Comparison of ENCODE assay signal across 8 mouse cellular contexts in the genomic region with DNA sequence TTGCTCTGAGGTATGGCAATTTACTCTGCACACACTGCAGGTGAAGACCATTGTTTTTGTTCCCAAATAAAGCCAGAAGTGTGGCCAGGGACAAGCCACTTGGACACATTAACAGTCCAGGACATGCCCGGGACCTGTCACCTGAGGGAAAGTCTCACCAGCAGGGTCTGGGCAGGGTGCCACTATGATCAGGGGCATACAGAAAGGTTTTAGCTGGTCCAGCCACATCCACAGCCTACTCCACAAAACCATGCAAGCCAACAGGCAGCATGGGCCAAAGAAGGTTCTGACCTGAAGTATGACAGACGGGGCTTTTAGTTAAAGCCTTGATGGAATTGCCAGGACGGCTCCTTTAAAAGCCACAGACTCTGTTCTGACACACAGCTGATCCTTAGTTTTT. TPM values are rescaled to one million over a fixed set of nuclear protein-coding genes. Genes with fewer than 3 reads are reported as not detected.
DNase-seq lines count a peak whose midpoint lies in the region; ATAC-seq lines count a peak whose summit lies in the region.
"Had no signal": no experiment of that assay in that cellular context is flagged by ENCODE, and none has a peak within 500 bp of the region (broad histone marks: within the 10 kb centered on the region; RNA-seq: fewer than 3 reads in every experiment).

No protein-coding gene starts in this region.

- 53% methylated on average over 3 of the region's 3 CpGs for WGBS in forebrain, embryonic 11.5 days
- 36% methylated on average over 3 of the region's 3 CpGs for WGBS in hindbrain, embryonic 14.5 days
- whole genome bisulfite sequencing in neural tube, embryonic 15.5 days = 45% methylated on average over 3 of the region's 3 CpGs

- DNase-seq in retina, embryonic 14.5 days (ENCODE audit: low spot score) = peak; percentile 24
- DNase-seq in retina, postnatal 1 day = no peak
- no peak for DNase-seq in forebrain, embryonic 11.5 days (ENCODE audit: low spot score)
- no peak for DNase-seq in hindbrain, embryonic 14.5 days (ENCODE audit: low spot score)
- DNase-seq in spleen, adult 12 weeks (ENCODE audit: low spot score) = no peak
- DNase-seq in urinary bladder, postnatal 25 days (ENCODE audit: low spot score) = no peak
- DNase-seq: right cerebral cortex, postnatal 25 days had no signal

- no peaks in the 10 kb centered on the region for H3K27me3 ChIP-seq in forebrain, embryonic 11.5 days (ENCODE audit: control insufficient read depth, insufficient read depth, low read length)
- H3K27me3 ChIP-seq in hindbrain, embryonic 14.5 days (ENCODE audit: control insufficient read depth, insufficient read depth, low read length) = no peaks in the 10 kb centered on the region
- no peaks in the 10 kb centered on the region for H3K27me3 ChIP-seq in neural tube, embryonic 15.5 days (replicated peaks)

- no peak overlapping the region for H3K4me2 ChIP-seq in forebrain, embryonic 11.5 days (ENCODE audit: low read depth, low read length, severe bottlenecking)
- H3K4me2 ChIP-seq in hindbrain, embryonic 14.5 days (replicated peaks) = no peak overlapping the region
- H3K4me2 ChIP-seq in neural tube, embryonic 15.5 days = no peak overlapping the region

- no peak overlapping the region for H3K4me3 ChIP-seq in forebrain, embryonic 11.5 days (ENCODE audit: low read depth, low read length)
- H3K4me3 ChIP-seq in hindbrain, embryonic 14.5 days (replicated peaks; ENCODE audit: low read length) = no peak overlapping the region
- H3K4me3 ChIP-seq in neural tube, embryonic 15.5 days (replicated peaks) = no peak overlapping the region

- H3K27ac ChIP-seq in forebrain, embryonic 11.5 days (ENCODE audit: low read depth, low read length) = peak overlapping the region; percentile 7; the same call in 1 of the 2 replicates
- peak overlapping the region; percentile 33 for H3K27ac ChIP-seq in hindbrain, embryonic 14.5 days
- peak overlapping the region; percentile 62; the same call in 1 of the 2 replicates for H3K27ac ChIP-seq in neural tube, embryonic 15.5 days (replicated peaks)

- no peaks in the 10 kb centered on the region; the same call in 1 of the 2 replicates for H3K4me1 ChIP-seq in forebrain, embryonic 11.5 days (replicated peaks; ENCODE audit: control insufficient read depth, insufficient read depth, low read length)
- peaks cover 4% of the 10 kb centered on the region; the same call in 1 of the 2 replicates for H3K4me1 ChIP-seq in hindbrain, embryonic 14.5 days (replicated peaks; ENCODE audit: control insufficient read depth, insufficient read depth, low read length)
- peaks cover 45% of the 10 kb centered on the region for H3K4me1 ChIP-seq in neural tube, embryonic 15.5 days

- no peaks in the 10 kb centered on the region for H3K9me3 ChIP-seq in forebrain, embryonic 11.5 days (ENCODE audit: control insufficient read depth, low read length)
- H3K9me3 ChIP-seq in hindbrain, embryonic 14.5 days (ENCODE audit: control insufficient read depth, low read length) = no peaks in the 10 kb centered on the region
- H3K9me3 ChIP-seq in neural tube, embryonic 15.5 days (replicated peaks) = no peaks in the 10 kb centered on the region

- no peak overlapping the region for H3K9ac ChIP-seq in forebrain, embryonic 11.5 days (ENCODE audit: low read length)
- H3K9ac ChIP-seq in hindbrain, embryonic 14.5 days = no peak overlapping the region
- H3K9ac ChIP-seq in neural tube, embryonic 15.5 days (replicated peaks) = no peak overlapping the region

- ATAC-seq in forebrain, embryonic 11.5 days (replicated peaks; ENCODE audit: low FRiP score) = no peak; the same call in 1 of the 2 replicates
- ATAC-seq in hindbrain, embryonic 14.5 days (ENCODE audit: low FRiP score) = no peak; the same call in 1 of the 2 replicates
- no peak for ATAC-seq in neural tube, embryonic 15.5 days (ENCODE audit: low FRiP score)

- peaks cover 16% of the 10 kb centered on the region; the same call in 1 of the 2 replicates for H3K36me3 ChIP-seq in forebrain, embryonic 11.5 days (ENCODE audit: control insufficient read depth, insufficient read depth, low read length)
- H3K36me3 ChIP-seq in hindbrain, embryonic 14.5 days (replicated peaks; ENCODE audit: control insufficient read depth, insufficient read depth) = peaks cover 30% of the 10 kb centered on the region
- peaks cover 29% of the 10 kb centered on the region for H3K36me3 ChIP-seq in neural tube, embryonic 15.5 days

RNA-seq across cellular contexts. Expression of gene Rgma, which starts 49.4 kb away (rescaled TPM):
- polyA plus RNA-seq in forebrain, embryonic 11.5 days (2014; fragmentation: Nextera tagmentation; extraction: Ambion mirVana) = 37.0 and 40.5 TPM in 2 replicates
- polyA plus RNA-seq in hindbrain, embryonic 14.5 days (2014; fragmentation: Nextera tagmentation; extraction: Ambion mirVana) = 46.3 and 46.7 TPM in 2 replicates
- polyA plus RNA-seq in neural tube, embryonic 15.5 days (2015; fragmentation: Nextera tagmentation; extraction: Ambion mirVana) = 32.3 and 32.7 TPM in 2 replicates

Comparison
In these comparisons a context has a peak if more than half of its experiments do, and no peak if none do; other contexts are left out.
1. H3K27ac ChIP-seq: peak in every context shown above with its lines; median percentile 62 in neural tube, embryonic 15.5 days; 33 in hindbrain, embryonic 14.5 days; 7 in forebrain, embryonic 11.5 days.